Mouse (Mus musculus): ENCODE measurements at regions not wholly inside any gene's neighbourhood (a gene's known extent, or its start where the extent isn't known, plus 50 kb on each side); places are given as distances from the start of the nearest gene placed in this dataset.

GRCm38 (mm10) chr6:143513459-143513858 lies 346.4 kb downstream of the Etnk1 start:
- TF ChIP-seq POU5F1 (IDR thresholded peaks at IDR 0.05; ENCODE audit: borderline replicate concordance, low read length) = no peak
- TF ChIP-seq CTCF (conservative IDR thresholded peaks at IDR 0.05; ENCODE audit: low read length) = no peak
